Mouse (Mus musculus): ENCODE measurements around the gene Xirp2. TPM values are rescaled to one million over a fixed set of nuclear protein-coding genes. Genes with fewer than 3 reads are reported as not detected.

Xirp2 gene
- total and polyA plus RNA-seq, 3 experiments: not detected

DNA sequence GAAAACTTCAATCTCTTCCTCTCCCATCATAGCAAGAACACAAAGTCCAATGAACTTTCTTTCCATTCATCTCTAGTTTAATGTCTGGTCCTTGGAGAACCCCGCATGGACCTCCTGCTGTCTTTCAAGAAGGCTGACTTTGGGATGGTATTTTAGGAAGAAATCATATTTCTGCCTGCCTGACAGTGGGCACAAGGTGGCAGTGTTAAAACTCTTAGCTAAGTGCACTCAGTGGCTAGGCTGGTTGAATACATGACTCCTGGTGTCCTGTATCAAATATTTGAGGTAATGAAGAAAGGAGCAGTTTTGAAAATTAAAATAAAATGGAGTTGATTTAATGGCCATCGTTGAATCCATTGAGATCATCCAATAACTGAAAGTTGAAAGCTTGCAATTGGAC, 89.5 kb downstream of the Xirp2 start:
- H3K9ac ChIP-seq (ENCODE audit: insufficient read depth, low read depth): no peak overlapping the region
- H3K79me2 ChIP-seq (replicated peaks; ENCODE audit: control insufficient read depth, extremely low read depth, insufficient read depth, poor library complexity, severe bottlenecking): no peaks in the 10 kb centered on the region
- no peak overlapping the region for H3K4me3 ChIP-seq (replicated peaks in 1 of 3; ENCODE audit: low read depth in 2 of 3, low read length in 2 of 3, poor library complexity in 1 of 3)
- dilution Hi-C loops (cut with MboI; ENCODE audit: extremely low pct_ligation_motif_present, extremely low pct_unique_long_range_greater_than_20kb, low sequenced_read_pairs) (no loop called here), in situ Hi-C loops (cut with MboI; ENCODE audit: low pct_ligation_motif_present, low pct_unique_long_range_greater_than_20kb, low sequenced_read_pairs) (no loop called here)
- no peak overlapping the region for H3K27ac ChIP-seq (ENCODE audit: insufficient read depth, low read depth)
- H3K36me3 ChIP-seq (replicated peaks in 1 of 2; ENCODE audit: control insufficient read depth in 1 of 2, insufficient read depth in 1 of 2, low read length in 1 of 2): no peaks in the 10 kb centered on the region
- no peaks in the 10 kb centered on the region for H3K4me1 ChIP-seq (ENCODE audit: control insufficient read depth in 1 of 2, insufficient read depth in 2 of 2)
- H3K9me3 ChIP-seq (replicated peaks; ENCODE audit: low read length): peaks cover 57% of the 10 kb centered on the region
- H3K4me2 ChIP-seq (ENCODE audit: insufficient read depth, low read depth, poor library complexity, severe bottlenecking): no peak overlapping the region
- TF ChIP-seq MAFK (IDR thresholded peaks at IDR 0.05; ENCODE audit: insufficient replicate concordance, low read length) (no peak), RAD21 (IDR thresholded peaks at IDR 0.05; ENCODE audit: low read depth, low read length) (no peak), MAX (IDR thresholded peaks at IDR 0.05; ENCODE audit: low read length) (no peak)
- no peak for DNase-seq (ENCODE audit: extremely low read depth)
- no peaks in the 10 kb centered on the region for H3K27me3 ChIP-seq (replicated peaks)

DNA sequence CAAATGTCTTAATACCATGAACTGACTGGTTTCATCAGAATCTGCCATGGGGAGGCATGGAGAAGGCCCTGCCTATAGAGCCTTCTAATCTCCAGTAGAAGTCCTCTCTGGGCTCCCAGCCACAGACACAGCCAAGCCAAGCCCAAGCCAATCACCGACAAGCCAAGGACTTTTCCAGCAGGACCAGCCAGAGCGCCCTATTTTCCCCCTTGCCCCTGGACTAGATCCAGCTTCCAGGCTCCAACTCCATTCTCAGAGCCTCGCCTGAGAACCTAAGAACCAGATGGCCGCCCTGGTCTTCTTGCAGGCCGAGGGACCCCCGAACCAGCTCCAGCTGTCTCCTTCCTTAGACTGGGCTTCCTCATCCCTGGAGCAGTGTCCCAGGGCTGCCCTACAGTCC, 93.6 kb downstream of the Xirp2 start:
- dilution Hi-C loops (cut with MboI; ENCODE audit: extremely low pct_ligation_motif_present, extremely low pct_unique_long_range_greater_than_20kb, low sequenced_read_pairs): no loop called here
- in situ Hi-C loops (cut with MboI; ENCODE audit: low pct_ligation_motif_present, low pct_unique_long_range_greater_than_20kb, low sequenced_read_pairs): no loop called here
- H3K27ac ChIP-seq (ENCODE audit: insufficient read depth, low read depth): no peak overlapping the region
- H3K4me2 ChIP-seq (ENCODE audit: insufficient read depth, low read depth, poor library complexity, severe bottlenecking): no peak overlapping the region
- no peaks in the 10 kb centered on the region for H3K36me3 ChIP-seq (replicated peaks in 1 of 2; ENCODE audit: control insufficient read depth in 1 of 2, insufficient read depth in 1 of 2, low read length in 1 of 2)
- no peaks in the 10 kb centered on the region for H3K4me1 ChIP-seq (ENCODE audit: control insufficient read depth in 1 of 2, insufficient read depth in 2 of 2)
- H3K27me3 ChIP-seq (replicated peaks): no peaks in the 10 kb centered on the region
- H3K9ac ChIP-seq (ENCODE audit: insufficient read depth, low read depth): no peak overlapping the region
- no peak for DNase-seq (ENCODE audit: extremely low read depth)
- no peaks in the 10 kb centered on the region for H3K79me2 ChIP-seq (replicated peaks; ENCODE audit: control insufficient read depth, extremely low read depth, insufficient read depth, poor library complexity, severe bottlenecking)
- no peak overlapping the region for H3K4me3 ChIP-seq (replicated peaks in 1 of 3; ENCODE audit: low read depth in 2 of 3, low read length in 2 of 3, poor library complexity in 1 of 3)
- no peak for TF ChIP-seq MAFK (IDR thresholded peaks at IDR 0.05; ENCODE audit: insufficient replicate concordance, low read length)
- TF ChIP-seq NRF1 (IDR thresholded peaks at IDR 0.05; ENCODE audit: low read depth, low read length): no peak
- no peak for TF ChIP-seq MXI1 (IDR thresholded peaks at IDR 0.05; ENCODE audit: low read depth, low read length)
- TF ChIP-seq MAZ (IDR thresholded peaks at IDR 0.05; ENCODE audit: low read depth, low read length): no peak
- TF ChIP-seq IRF4 (IDR thresholded peaks at IDR 0.05; ENCODE audit: low read depth, low read length): no peak
- no peak for TF ChIP-seq GABPA (IDR thresholded peaks at IDR 0.05; ENCODE audit: insufficient replicate concordance, low read depth, low read length)
- TF ChIP-seq CHD1 (IDR thresholded peaks at IDR 0.05; ENCODE audit: low read depth, low read length): no peak
- no peak for TF ChIP-seq JUN (IDR thresholded peaks at IDR 0.05; ENCODE audit: insufficient read depth, low read depth, low read length)
- no peak for TF ChIP-seq MEF2A (IDR thresholded peaks at IDR 0.05; ENCODE audit: borderline replicate concordance, low read depth, low read length)
- TF ChIP-seq E2F4 (IDR thresholded peaks at IDR 0.05; ENCODE audit: insufficient replicate concordance, low read depth, low read length): no peak
- TF ChIP-seq ZKSCAN1 (IDR thresholded peaks at IDR 0.05; ENCODE audit: borderline replicate concordance, low read depth, low read length): no peak
- TF ChIP-seq HCFC1 (IDR thresholded peaks at IDR 0.05; ENCODE audit: low read depth, low read length): no peak
- TF ChIP-seq UBTF (IDR thresholded peaks at IDR 0.05; ENCODE audit: low read depth, low read length): no peak
- H3K9me3 ChIP-seq (replicated peaks; ENCODE audit: low read length): peaks cover 56% of the 10 kb centered on the region
